Mouse (Mus musculus): Measurements from ENCODE around the gene Nr0b1. TPM values are rescaled to one million over a fixed set of nuclear protein-coding genes. Genes with fewer than 3 reads are reported as not detected.
A peak's percentile ranks its signal among the peaks of the same experiment; 100 is the strongest.

Gene Nr0b1
- not detected for total RNA-seq (2021)
- long read RNA-seq, experiment 1: 0 reads
- long read RNA-seq, experiment 2: 0 reads

DNA sequence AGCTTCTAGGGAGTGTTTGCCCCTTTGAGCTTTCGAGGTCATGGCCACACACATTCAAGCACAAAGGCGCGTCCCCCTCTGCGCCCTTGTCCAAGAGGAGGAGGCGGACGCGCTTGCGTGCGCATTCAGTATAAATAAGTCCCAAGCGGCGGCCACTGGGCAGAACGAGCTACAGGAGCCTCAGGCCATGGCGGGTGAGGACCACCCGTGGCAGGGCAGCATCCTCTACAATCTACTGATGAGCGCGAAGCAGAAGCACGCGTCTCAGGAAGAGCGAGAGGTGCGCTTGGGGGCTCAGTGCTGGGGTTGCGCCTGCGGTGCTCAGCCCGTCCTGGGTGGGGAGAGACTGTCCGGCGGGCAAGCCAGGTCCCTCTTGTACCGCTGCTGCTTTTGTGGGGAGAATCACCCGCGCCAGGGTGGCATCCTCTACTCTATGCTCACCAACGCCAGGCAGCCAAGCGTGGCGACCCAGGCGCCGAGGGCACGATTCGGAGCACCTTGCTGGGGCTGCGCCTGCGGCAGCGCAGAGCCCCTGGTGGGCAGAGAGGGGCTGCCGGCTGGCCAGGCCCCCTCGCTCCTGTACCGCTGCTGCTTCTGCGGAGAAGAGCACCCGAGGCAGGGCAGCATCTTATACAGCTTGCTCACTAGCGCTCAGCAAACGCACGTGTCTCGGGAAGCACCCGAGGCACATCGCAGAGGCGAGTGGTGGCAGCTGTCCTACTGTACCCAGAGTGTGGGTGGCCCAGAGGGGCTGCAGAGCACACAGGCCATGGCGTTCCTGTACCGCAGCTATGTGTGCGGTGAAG is at the start of gene Nr0b1:
Gene Nr0b1, plus strand, starts transcription at position 151 of the 806 bp plus-strand sequence.
- no peak for DNase-seq (ENCODE audit: low spot score in 2 of 2)
- Histone ChIP-seq H3K4me3 (peak within 1 kb of the TSS; percentile 29; the same call in 1 of the 2 replicates), H3K27ac (no peak within 1 kb of the TSS)
- no peak for TF ChIP-seq CTCF (conservative IDR thresholded peaks at IDR 0.05)

DNA sequence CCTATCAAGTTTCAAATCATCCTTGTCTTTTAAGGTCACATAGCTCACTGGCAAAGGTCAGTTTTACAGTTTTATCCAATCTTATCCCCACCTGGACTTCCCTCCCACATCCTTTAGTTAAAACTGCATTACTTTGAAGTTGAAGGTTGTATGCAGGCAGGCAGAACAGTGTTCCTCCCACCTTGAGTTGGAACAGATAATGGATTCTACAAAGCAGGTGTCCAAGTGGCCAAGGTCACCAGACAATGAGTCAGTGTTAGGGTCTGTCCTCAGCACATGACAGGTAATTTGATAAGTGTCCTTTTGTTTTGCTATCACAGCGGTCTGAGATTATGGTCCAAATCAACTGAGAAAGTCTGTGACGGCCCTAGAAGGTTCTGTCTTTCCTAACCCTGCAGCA is 4.3 kb upstream of the Nr0b1 start:
- no peak overlapping the region for H3K27ac ChIP-seq
- DNase-seq (ENCODE audit: low spot score in 2 of 2): no peak
- H3K4me3 ChIP-seq: no peak overlapping the region
- no peak for TF ChIP-seq CTCF (conservative IDR thresholded peaks at IDR 0.05)

DNA sequence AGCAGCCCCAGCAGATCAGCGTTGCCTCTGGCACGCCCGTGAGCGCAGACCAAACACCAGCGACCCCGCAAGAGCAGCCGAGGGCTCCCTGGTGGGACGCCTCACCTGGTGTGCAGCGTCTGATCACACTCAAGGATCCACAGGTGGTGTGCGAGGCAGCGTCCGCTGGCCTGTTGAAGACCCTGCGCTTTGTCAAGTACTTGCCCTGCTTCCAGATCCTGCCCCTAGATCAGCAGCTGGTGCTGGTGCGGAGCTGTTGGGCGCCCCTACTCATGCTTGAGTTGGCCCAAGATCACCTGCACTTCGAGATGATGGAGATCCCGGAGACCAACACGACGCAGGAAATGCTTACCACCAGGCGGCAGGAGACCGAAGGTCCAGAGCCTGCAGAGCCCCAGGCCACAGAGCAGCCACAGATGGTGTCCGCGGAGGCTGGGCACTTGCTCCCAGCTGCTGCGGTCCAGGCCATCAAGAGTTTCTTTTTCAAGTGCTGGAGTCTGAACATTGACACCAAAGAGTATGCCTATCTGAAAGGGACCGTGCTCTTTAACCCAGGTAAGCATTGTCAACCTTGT is 943 bp downstream of the Nr0b1 start:
- DNase-seq (ENCODE audit: low spot score in 2 of 2): no peak
- Histone ChIP-seq H3K4me3 (peak overlapping the region; percentile 29; the same call in 1 of the 2 replicates), H3K27ac (no peak overlapping the region)
- TF ChIP-seq CTCF (conservative IDR thresholded peaks at IDR 0.05): 0 out of 2 replicates have a peak, but pooled peaks have one; percentile 5

DNA sequence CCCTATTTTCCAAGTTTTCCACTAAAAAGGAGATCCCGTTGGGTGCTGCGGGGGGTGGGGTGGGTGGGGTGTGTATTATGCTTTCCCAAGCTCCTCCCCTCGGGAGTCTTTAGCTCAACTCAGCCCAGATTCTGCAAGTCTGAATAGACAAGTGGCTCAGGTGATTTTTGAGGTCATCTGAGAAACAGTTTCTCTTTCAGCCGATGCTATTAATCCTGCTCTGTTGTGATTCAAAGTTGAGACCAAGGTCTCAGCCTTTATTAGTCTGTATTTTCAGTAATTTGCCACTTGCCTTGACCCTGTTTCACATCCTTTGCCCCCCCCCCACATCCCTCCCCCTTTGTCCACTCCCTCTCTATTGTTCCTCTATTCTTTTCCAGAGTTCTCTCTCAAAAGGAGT is 1.8 kb downstream of the Nr0b1 start:
- DNase-seq (ENCODE audit: low spot score in 2 of 2): no peak
- no peak for TF ChIP-seq CTCF (conservative IDR thresholded peaks at IDR 0.05)
- no peak overlapping the region for H3K27ac ChIP-seq
- no peak overlapping the region for H3K4me3 ChIP-seq

DNA sequence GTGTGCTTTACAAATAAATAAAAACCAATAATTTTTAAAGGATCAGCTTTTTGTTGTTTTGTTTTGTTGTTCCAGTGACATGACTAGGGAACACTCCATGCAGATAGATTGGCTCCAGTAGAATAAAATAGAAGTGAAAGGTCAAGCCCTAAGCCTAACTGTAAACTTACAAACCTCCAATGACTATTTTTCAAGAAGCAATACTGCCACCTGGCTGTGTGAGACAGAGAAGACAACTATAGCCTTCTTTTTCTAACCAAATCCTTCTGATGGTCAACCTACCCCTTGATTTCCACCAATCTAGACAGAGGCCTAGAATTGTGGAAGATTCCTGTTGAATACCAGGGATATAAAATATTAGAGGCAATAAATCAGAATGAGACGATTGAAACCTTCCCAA is 45.7 kb downstream of the Nr0b1 start:
- DNase-seq (ENCODE audit: low spot score in 2 of 2): no peak
- Histone ChIP-seq H3K4me3 (no peak overlapping the region), H3K27ac (no peak overlapping the region)
- peak; percentile 55 for TF ChIP-seq CTCF (conservative IDR thresholded peaks at IDR 0.05)

Other genes starting within 250 kb of the Nr0b1 start
- not detected for gene Samt3, start 147.6 kb upstream of the Nr0b1 start, total RNA-seq (2021)
- not detected for gene Mageb4, start 113.3 kb downstream of the Nr0b1 start, total RNA-seq (2021)

All from layer of hippocampus, adult 2 months (tissue).